Mouse (Mus musculus): ENCODE results near the gene Fbxo42.
"Not testable (repeated sequence)": the region's sequence is repeated elsewhere in the genome, so short reads cannot be mapped to it uniquely, and the experiment has no call there.

The Fbxo42 gene

GRCm38 (mm10) chr4:141136126-141136525 lies 11.6 kb upstream of the Fbxo42 start:
- no peak for DNase-seq (ENCODE audit: low spot score in 2 of 2)

GRCm38 (mm10) chr4:141137740-141138139 lies 10.0 kb upstream of the Fbxo42 start:
- not testable (repeated sequence) for DNase-seq (ENCODE audit: low spot score in 2 of 2)

- DNase-seq (ENCODE audit: low spot score in 2 of 2) = no peak
Measured at GRCm38 (mm10) chr4:141138425-141139115, 9.1 kb upstream of the Fbxo42 start.

- peak; percentile 99 for DNase-seq (ENCODE audit: low spot score in 2 of 2)
Measured at GRCm38 (mm10) chr4:141139116-141139970, 8.4 kb upstream of the Fbxo42 start, which contains the start of gene Szrd1. Gene Szrd1 (minus strand): TSS chr4:141139775.

GRCm38 (mm10) chr4:141140354-141140753 lies 7.4 kb upstream of the Fbxo42 start:
- DNase-seq (ENCODE audit: low spot score in 2 of 2) = not testable (repeated sequence)

GRCm38 (mm10) chr4:141140967-141141366 lies 6.7 kb upstream of the Fbxo42 start:
- DNase-seq (ENCODE audit: low spot score in 2 of 2) = no peak

GRCm38 (mm10) chr4:141142285-141142811 lies 5.4 kb upstream of the Fbxo42 start:
- DNase-seq (ENCODE audit: low spot score in 2 of 2) = peak; percentile 63 to 75

GRCm38 (mm10) chr4:141145124-141145523 lies 2.6 kb upstream of the Fbxo42 start:
- DNase-seq (ENCODE audit: low spot score in 2 of 2) = not testable (repeated sequence)

- no peak for DNase-seq (ENCODE audit: low spot score in 2 of 2)
Measured at GRCm38 (mm10) chr4:141146491-141147033, 1.2 kb upstream of the Fbxo42 start.

GRCm38 (mm10) chr4:141148009-141148801 lies 492 bp downstream of the Fbxo42 start:
- peak; percentile 42 to 47 for DNase-seq (ENCODE audit: low spot score in 2 of 2)

GRCm38 (mm10) chr4:141149116-141149515 lies 1.4 kb downstream of the Fbxo42 start:
- DNase-seq (ENCODE audit: low spot score in 2 of 2) = no peak

- DNase-seq (ENCODE audit: low spot score in 2 of 2) = no peak
Measured at GRCm38 (mm10) chr4:141157485-141157884, 9.8 kb downstream of the Fbxo42 start.

GRCm38 (mm10) chr4:141158609-141159008 lies 10.9 kb downstream of the Fbxo42 start:
- DNase-seq (ENCODE audit: low spot score in 2 of 2) = no peak

GRCm38 (mm10) chr4:141159093-141159492 lies 11.4 kb downstream of the Fbxo42 start:
- DNase-seq (ENCODE audit: low spot score in 2 of 2) = no peak

GRCm38 (mm10) chr4:141159666-141160065 lies 12.0 kb downstream of the Fbxo42 start:
- no peak for DNase-seq (ENCODE audit: low spot score in 2 of 2)

GRCm38 (mm10) chr4:141160193-141160592 lies 12.5 kb downstream of the Fbxo42 start:
- no peak for DNase-seq (ENCODE audit: low spot score in 2 of 2)

- DNase-seq (ENCODE audit: low spot score in 2 of 2) = no peak
Measured at GRCm38 (mm10) chr4:141161699-141162208, 14.0 kb downstream of the Fbxo42 start.

- no peak for DNase-seq (ENCODE audit: low spot score in 2 of 2)
Measured at GRCm38 (mm10) chr4:141163729-141164128, 16.0 kb downstream of the Fbxo42 start.

GRCm38 (mm10) chr4:141165744-141166292 lies 18.1 kb downstream of the Fbxo42 start:
- DNase-seq (ENCODE audit: low spot score in 2 of 2) = no peak

- DNase-seq (ENCODE audit: low spot score in 2 of 2) = no peak
Measured at GRCm38 (mm10) chr4:141167156-141167555, 19.4 kb downstream of the Fbxo42 start.

GRCm38 (mm10) chr4:141172121-141172520 lies 24.4 kb downstream of the Fbxo42 start:
- no peak for DNase-seq (ENCODE audit: low spot score in 2 of 2)
